Mouse (Mus musculus) stomach, postnatal 0 days (tissue): ENCODE data around the gene Rpl10.

Experiments used
- CTCF ChIP-seq: IDR thresholded peaks from 2 replicates; pipeline ENCODE4 v1.5.1; 2016; ENCODE audit warnings: antibody characterized with exemption, low read depth, mild to moderate bottlenecking, moderate library complexity
- EP300 ChIP-seq: optimal IDR thresholded peaks from 2 replicates; pipeline ENCODE3; 2016; ENCODE audit warnings: antibody characterized with exemption

DNA sequence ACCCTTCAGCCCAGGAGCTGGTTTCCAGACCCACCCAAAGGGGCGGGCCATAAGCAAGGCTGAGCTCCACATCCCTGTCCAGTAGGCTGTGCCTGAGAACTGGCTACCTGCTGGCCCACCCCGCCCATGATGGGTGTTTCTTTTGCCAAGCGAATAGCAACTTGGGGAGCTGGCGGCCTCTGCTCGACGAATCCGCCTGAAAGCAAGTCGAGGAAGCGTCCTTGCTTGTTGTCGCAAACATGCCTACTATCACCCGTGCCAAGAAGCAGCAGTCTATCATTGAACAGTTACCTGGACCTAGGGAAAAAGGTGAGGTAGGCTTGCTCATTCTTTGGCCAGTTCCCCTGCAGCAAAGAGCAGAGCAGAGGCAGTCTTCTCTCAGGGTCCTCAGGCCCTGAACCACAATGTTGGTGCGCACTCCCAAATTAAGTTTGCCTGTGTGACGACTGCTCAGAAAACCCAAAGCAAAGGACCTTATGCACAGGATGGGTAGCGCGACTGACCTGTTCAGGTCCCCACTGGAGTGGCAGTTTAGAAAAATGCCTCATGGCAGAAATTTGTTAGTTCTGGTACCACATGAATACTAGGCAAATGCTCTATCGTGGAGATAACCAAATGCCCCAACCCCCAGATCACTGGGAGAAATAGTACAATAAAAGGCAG lies 11.3 kb downstream of the Rpl10 start, which contains the start of the genes Taz and Dnase1l1:
- TF ChIP-seq CTCF (peak; percentile 38), EP300 (no peak)
